Mouse (Mus musculus) MEL (cell line): ENCODE data around the gene Safb. TPM values are rescaled to one million over a fixed set of nuclear protein-coding genes. Genes with fewer than 3 reads are reported as not detected.

Experiments
- DNase-seq: peaks from one replicate; pipeline ENCODE4 v3.0.0; 2011; ENCODE audit warnings: low read depth, low spot score
- H3K27ac ChIP-seq: 2 replicates; pipeline ENCODE4 v1.5.1; 2012; ENCODE audit warnings: low read depth, mild to moderate bottlenecking, control low read depth, low read length, moderate library complexity; ENCODE audit not compliant: control insufficient read depth
- H3K27me3 ChIP-seq, 2 experiments: fragments of 150-350 bp in 1 of 2; sonication (generic) in 1 of 2; 2 replicates each; pipeline ENCODE4 v1.6.1; 2012; ENCODE audit warnings: low read length in 2 of 2, mild to moderate bottlenecking in 2 of 2, improper control_type of control experiment in 1 of 2, moderate library complexity in 1 of 2; ENCODE audit not compliant: insufficient read depth in 2 of 2, control insufficient read depth in 1 of 2
- H3K36me3 ChIP-seq, 2 experiments: 2 replicates each; pipeline ENCODE4 v1.6.1; 2012 to 2014; ENCODE audit warnings: low read length in 2 of 2, improper control_type of control experiment in 1 of 2, inconsistent platforms in 1 of 2, mild to moderate bottlenecking in 1 of 2; ENCODE audit not compliant: insufficient read depth in 2 of 2, control insufficient read depth in 1 of 2
- H3K4me1 ChIP-seq, 2 experiments: fragments of 150-350 bp in 1 of 2; sonication (generic) in 1 of 2; 2 replicates each; pipeline ENCODE4 v1.6.1; 2012; ENCODE audit warnings: low read length in 2 of 2, improper control_type of control experiment in 1 of 2, mild to moderate bottlenecking in 1 of 2; ENCODE audit not compliant: insufficient read depth in 2 of 2, control insufficient read depth in 1 of 2
- H3K4me3 ChIP-seq, 2 experiments: fragments of 150-350 bp in 1 of 2; sonication (generic) in 1 of 2; 2 replicates each; pipeline ENCODE4 v1.5.1; 2012; ENCODE audit warnings: low read depth in 2 of 2, low read length in 2 of 2, mild to moderate bottlenecking in 2 of 2, moderate library complexity in 2 of 2, control low read depth in 1 of 2, improper control_type of control experiment in 1 of 2; ENCODE audit not compliant: control insufficient read depth in 1 of 2, insufficient read depth in 1 of 2
- H3K79me2 ChIP-seq: 2 replicates; pipeline ENCODE4 v1.6.1; 2012; ENCODE audit warnings: mild to moderate bottlenecking, low read length, moderate library complexity; ENCODE audit not compliant: control insufficient read depth, poor library complexity, insufficient read depth
- H3K9ac ChIP-seq: 2 replicates; pipeline ENCODE4 v1.6.1; 2012; ENCODE audit warnings: low read depth, mild to moderate bottlenecking, control low read depth, low read length, moderate library complexity; ENCODE audit not compliant: control insufficient read depth, poor library complexity, severe bottlenecking
- H3K9me3 ChIP-seq: fragments of 150-350 bp; sonication (generic); replicated peaks from 2 replicates; pipeline ENCODE4 v1.6.1; 2012; ENCODE audit warnings: mild to moderate bottlenecking, low read length, improper control_type of control experiment, moderate library complexity; ENCODE audit not compliant: insufficient read depth
- BHLHE40 ChIP-seq: IDR thresholded peaks from 2 replicates; pipeline ENCODE4 v1.6.1; 2012; ENCODE audit warnings: low read depth, mild to moderate bottlenecking, inconsistent platforms, low read length, improper control_type of control experiment, borderline replicate concordance
- CHD1 ChIP-seq: IDR thresholded peaks from 2 replicates; pipeline ENCODE4 v1.6.1; 2012; ENCODE audit warnings: low read depth, mild to moderate bottlenecking, inconsistent platforms, low read length, improper control_type of control experiment
- CHD2 ChIP-seq: IDR thresholded peaks from 2 replicates; pipeline ENCODE4 v1.6.1; 2011; ENCODE audit warnings: low read length, improper control_type of control experiment
- CTCF ChIP-seq, 3 experiments: IDR thresholded peaks in 2 of 3; conservative IDR thresholded peaks in 1 of 3; 2 replicates each; pipeline ENCODE4 v1.5.1; 2011 to 2012; ENCODE audit warnings: low read length in 3 of 3, low read depth in 2 of 3, mild to moderate bottlenecking in 2 of 3, improper control_type of control experiment in 1 of 3, inconsistent platforms in 1 of 3, mixed read lengths in 1 of 3, moderate library complexity in 1 of 3; ENCODE audit not compliant: control insufficient read depth in 1 of 3, insufficient read depth in 1 of 3, poor library complexity in 1 of 3, severe bottlenecking in 1 of 3
- GABPA ChIP-seq: IDR thresholded peaks from 2 replicates; pipeline ENCODE4 v1.6.1; 2012; ENCODE audit warnings: low read depth, mild to moderate bottlenecking, inconsistent platforms, low read length, improper control_type of control experiment, moderate library complexity
- GATA1 ChIP-seq: IDR thresholded peaks from 2 replicates; pipeline ENCODE4 v1.6.1; 2011; ENCODE audit warnings: low read depth, low read length, improper control_type of control experiment
- HCFC1 ChIP-seq: IDR thresholded peaks from 2 replicates; pipeline ENCODE4 v1.6.1; 2012; ENCODE audit warnings: low read depth, mild to moderate bottlenecking, inconsistent platforms, low read length, improper control_type of control experiment, moderate library complexity
- JUND ChIP-seq: IDR thresholded peaks from 2 replicates; pipeline ENCODE4 v1.6.1; 2011; ENCODE audit warnings: low read depth, mild to moderate bottlenecking, improper control_type of control experiment, low read length
- MAFK ChIP-seq: IDR thresholded peaks from 2 replicates; pipeline ENCODE4 v1.6.1; 2011; ENCODE audit warnings: low read depth, mild to moderate bottlenecking, low read length, improper control_type of control experiment, borderline replicate concordance
- MAZ ChIP-seq: IDR thresholded peaks from 2 replicates; pipeline ENCODE4 v1.6.1; 2012; ENCODE audit warnings: low read depth, mild to moderate bottlenecking, inconsistent platforms, low read length, improper control_type of control experiment
- MXI1 ChIP-seq: IDR thresholded peaks from 2 replicates; pipeline ENCODE4 v1.6.1; 2011; ENCODE audit warnings: mild to moderate bottlenecking, low read depth, low read length, improper control_type of control experiment
- NELFE ChIP-seq: IDR thresholded peaks from 2 replicates; pipeline ENCODE4 v1.6.1; 2011; ENCODE audit warnings: low read depth, low read length, improper control_type of control experiment
- POLR2A ChIP-seq, 2 experiments: IDR thresholded peaks; 2 replicates each; pipeline ENCODE4 v1.6.1; 2011 to 2012; ENCODE audit warnings: low read length in 2 of 2, mild to moderate bottlenecking in 2 of 2, control low read depth in 1 of 2, improper control_type of control experiment in 1 of 2, low read depth in 1 of 2, moderate library complexity in 1 of 2; ENCODE audit not compliant: control insufficient read depth in 1 of 2, insufficient read depth in 1 of 2, poor library complexity in 1 of 2
- POLR2AphosphoS5 ChIP-seq: IDR thresholded peaks from 2 replicates; pipeline ENCODE4 v1.6.1; 2012; ENCODE audit warnings: low read depth, borderline replicate concordance, mild to moderate bottlenecking, inconsistent platforms, low read length, moderate library complexity, mixed read lengths
- RCOR1 ChIP-seq: IDR thresholded peaks from 2 replicates; pipeline ENCODE4 v1.6.1; 2012; ENCODE audit warnings: low read depth, mild to moderate bottlenecking, inconsistent platforms, low read length, improper control_type of control experiment
- TAL1 ChIP-seq: IDR thresholded peaks from 2 replicates; pipeline ENCODE4 v1.6.1; 2012; ENCODE audit warnings: mild to moderate bottlenecking, inconsistent platforms, low read length, moderate library complexity, mixed read lengths
- USF1 ChIP-seq: IDR thresholded peaks from 2 replicates; pipeline ENCODE4 v1.6.1; 2014; ENCODE audit warnings: low read depth, mild to moderate bottlenecking, inconsistent platforms, low read length, improper control_type of control experiment, moderate library complexity
- USF2 ChIP-seq, 2 experiments: IDR thresholded peaks; 2 replicates each; pipeline ENCODE4 v1.6.1; 2011 to 2012; ENCODE audit warnings: improper control_type of control experiment in 2 of 2, low read length in 2 of 2, borderline replicate concordance in 1 of 2, inconsistent platforms in 1 of 2, low read depth in 1 of 2, mild to moderate bottlenecking in 1 of 2; ENCODE audit not compliant: insufficient read depth in 1 of 2
- ZKSCAN1 ChIP-seq: IDR thresholded peaks from 2 replicates; pipeline ENCODE4 v1.6.1; 2012; ENCODE audit warnings: low read depth, mild to moderate bottlenecking, inconsistent platforms, low read length, improper control_type of control experiment, moderate library complexity
- polyA plus RNA-seq, 2 experiments: library from polyadenylated mRNA; stranded (reverse) in 1 of 2; unstranded in 1 of 2; fragments of >175 nt in 1 of 2; fragments of >200 nt in 1 of 2; gene quantifications; 2 replicates each; pipeline versions ENCODE4 v1.2.1 to v1.2.4; 2012; ENCODE audit warnings: low replicate concordance in 2 of 2, low read depth in 1 of 2; ENCODE audit not compliant: insufficient read length in 2 of 2, insufficient read depth in 1 of 2, missing spikeins in 1 of 2
- total RNA-seq: library from RNA; depleted of rRNA; stranded (reverse); fragments of 300-350 nt; gene quantifications from 2 replicates; pipeline ENCODE4 v1.2.3, GENCODE M21; 2012

The Safb gene
- total and polyA plus RNA-seq, 3 experiments = 87.3 to 203 TPM; not detected in 1

GRCm38 (mm10) chr17:56588921-56589320 is 4.3 kb downstream of the Safb start:
- no peaks in the 10 kb centered on the region for H3K27me3 ChIP-seq

GRCm38 (mm10) chr17:56592553-56592952 is 7.9 kb downstream of the Safb start:
- no peaks in the 10 kb centered on the region for H3K27me3 ChIP-seq
- H3K9me3 ChIP-seq = no peaks in the 10 kb centered on the region
- peaks cover 0 to 29% of the 10 kb centered on the region in 2 experiments; a peak in 2 of 4 replicates for H3K36me3 ChIP-seq
- H3K4me3 ChIP-seq = no peak overlapping the region
- no peak overlapping the region for H3K27ac ChIP-seq
- no peak for DNase-seq
- no peak overlapping the region for H3K9ac ChIP-seq
- H3K4me1 ChIP-seq = no peaks in the 10 kb centered on the region
- TF ChIP-seq TAL1 (no peak), GATA1 (no peak), HCFC1 (no peak), NELFE (no peak), POLR2AphosphoS5 (no peak), ZKSCAN1 (no peak), CHD2 (no peak), POLR2A (IDR thresholded peaks at IDR 0.05; ENCODE audit: control insufficient read depth in 1 of 2, insufficient read depth in 1 of 2, low read depth in 1 of 2, low read length in 2 of 2, poor library complexity in 1 of 2) (no peak), USF2 (IDR thresholded peaks at IDR 0.05; ENCODE audit: borderline replicate concordance in 1 of 2, insufficient read depth in 1 of 2, low read depth in 1 of 2, low read length in 2 of 2) (no peak)
- peaks cover 36% of the 10 kb centered on the region for H3K79me2 ChIP-seq

More at GRCm38 (mm10) chr17:56588921-56589320, 4.3 kb downstream of the Safb start:
- no peak for DNase-seq
- peaks cover 6 to 12% of the 10 kb centered on the region in 2 experiments; a peak in 2 of 4 replicates for H3K4me1 ChIP-seq
- no peak overlapping the region for H3K27ac ChIP-seq
- H3K36me3 ChIP-seq = peaks cover 11 to 21% of the 10 kb centered on the region in 2 experiments
- no peak overlapping the region for H3K9ac ChIP-seq
- TF ChIP-seq MAFK (no peak), MXI1 (no peak), GABPA (no peak), MAZ (no peak), USF1 (no peak), RCOR1 (no peak), CTCF (IDR thresholded peaks at IDR 0.05 in 2 of 3, conservative IDR thresholded peaks at IDR 0.05 in 1 of 3; ENCODE audit: control insufficient read depth in 1 of 3, insufficient read depth in 1 of 3, low read depth in 2 of 3, low read length in 3 of 3, poor library complexity in 1 of 3, severe bottlenecking in 1 of 3) (no peak), BHLHE40 (no peak), CHD1 (no peak), CHD2 (no peak), JUND (no peak), GATA1 (no peak)
- H3K4me3 ChIP-seq = no peak overlapping the region
- H3K9me3 ChIP-seq = no peaks in the 10 kb centered on the region
- H3K79me2 ChIP-seq = peaks cover 66% of the 10 kb centered on the region
